Mouse (Mus musculus) forebrain, embryonic 14.5 days (tissue): ENCODE data around the gene Rps11. TPM values are rescaled to one million over a fixed set of nuclear protein-coding genes. Genes with fewer than 3 reads are reported as not detected.
"Not testable (repeated sequence)": the region's sequence is repeated elsewhere in the genome, so short reads cannot be mapped to it uniquely, and the experiment has no call there.

Experiments used
- ATAC-seq: fragments of 200-750 bp; cut with Nextera tagmentation; 2 replicates; pipeline ENCODE4 v1.8.0; 2017; ENCODE audit warnings: mild to moderate bottlenecking, moderate library complexity
- DNase-seq: peaks from one replicate; pipeline ENCODE4 v3.0.0-alpha.2; 2015; ENCODE audit warnings: low spot score
- H3K27ac ChIP-seq: fragments of 300-500 bp; sonication (generic); 2 replicates; pipeline ENCODE4 v1.5.1; 2014; ENCODE audit warnings: low read depth, mild to moderate bottlenecking, control low read depth, low read length, moderate library complexity
- H3K27me3 ChIP-seq: fragments of 300-500 bp; sonication (generic); replicated peaks from 2 replicates; pipeline ENCODE4 v1.6.1; 2014; ENCODE audit warnings: low read length, control low read depth, mixed read lengths; ENCODE audit not compliant: control insufficient read depth, insufficient read depth
- H3K36me3 ChIP-seq: fragments of 300-500 bp; sonication (generic); 2 replicates; pipeline ENCODE4 v1.6.1; 2014; ENCODE audit warnings: low read length, control low read depth; ENCODE audit not compliant: control insufficient read depth, insufficient read depth
- H3K4me1 ChIP-seq: fragments of 300-500 bp; sonication (generic); 2 replicates; pipeline ENCODE4 v1.6.1; 2014; ENCODE audit warnings: antibody characterized with exemption, low read length, control low read depth; ENCODE audit not compliant: control insufficient read depth, insufficient read depth
- H3K4me2 ChIP-seq: fragments of 300-500 bp; sonication (generic); 2 replicates; pipeline ENCODE4 v1.6.1; 2014; ENCODE audit warnings: mild to moderate bottlenecking, control low read depth, low read length
- H3K4me3 ChIP-seq: fragments of 300-500 bp; sonication (generic); 2 replicates; pipeline ENCODE4 v1.5.1; 2014; ENCODE audit warnings: low read depth, low read length, control low read depth
- H3K9ac ChIP-seq: fragments of 300-500 bp; sonication (generic); 2 replicates; pipeline ENCODE4 v1.6.1; 2014; ENCODE audit warnings: mild to moderate bottlenecking, low read length, control low read depth, moderate library complexity
- H3K9me3 ChIP-seq: fragments of 300-500 bp; sonication (generic); replicated peaks from 2 replicates; pipeline ENCODE4 v1.6.1; 2016; ENCODE audit warnings: low read length, control low read depth, mixed read lengths; ENCODE audit not compliant: control insufficient read depth
- WGBS: fragments of 180-500 bp; shearing (Covaris S2); extraction: QIAGEN DNeasy Blood & Tissue Kit; methylation state at CpG from one replicate; pipeline ENCODE4 v1.1.7; 2014; 5-methylcytosine and 5-hydroxymethylcytosine counted together
- polyA plus RNA-seq: library from polyadenylated mRNA; unstranded; fragments of >200 nt; fragmentation: Nextera tagmentation; extraction: Ambion mirVana; gene quantifications from 2 replicates; pipeline ENCODE4 v1.2.1, GENCODE M21; 2014

The Rps11 gene
- 981 and 1,280 TPM in 2 replicates for polyA plus RNA-seq

- H3K4me3 ChIP-seq = peak within 1 kb of the TSS; percentile 88
- peaks cover 14% of the 10 kb centered on the region; the same call in 1 of the 2 replicates for H3K4me1 ChIP-seq
- ATAC-seq = peak; percentile 84
- peak within 1 kb of the TSS; percentile 84 for H3K27ac ChIP-seq
- peak within 1 kb of the TSS; percentile 95 for H3K9ac ChIP-seq
- no peaks in the 10 kb centered on the region for H3K9me3 ChIP-seq
- peak; percentile 100 for DNase-seq
- H3K36me3 ChIP-seq = peaks cover 67% of the 10 kb centered on the region
- no peaks in the 10 kb centered on the region for H3K27me3 ChIP-seq
- WGBS = under 1% methylated on average over 59 of the region's 59 CpGs
- H3K4me2 ChIP-seq = peak within 1 kb of the TSS; percentile 84
Measured at GRCm38 (mm10) chr7:45124224-45125143, at the start of gene Rps11. Rps11 (minus strand) TSS chr7:45124439.

GRCm38 (mm10) chr7:45173772-45174171 lies 49.5 kb upstream of the Rps11 start:
- not testable (repeated sequence) for H3K9me3 ChIP-seq, H3K9ac ChIP-seq, H3K36me3 ChIP-seq, H3K27ac ChIP-seq, H3K4me3 ChIP-seq, ATAC-seq, DNase-seq, H3K4me1 ChIP-seq, H3K4me2 ChIP-seq
- H3K27me3 ChIP-seq = peaks cover 63% of the 10 kb centered on the region
- 67% methylated on average over 1 of the region's 1 CpGs for WGBS

- H3K36me3 ChIP-seq = no peaks in the 10 kb centered on the region
- no peak overlapping the region for H3K4me2 ChIP-seq
- peaks cover 62% of the 10 kb centered on the region for H3K27me3 ChIP-seq
- no peak for ATAC-seq
- H3K9ac ChIP-seq = no peak overlapping the region
- no peak for DNase-seq
- no peak overlapping the region for H3K4me3 ChIP-seq
- no peak overlapping the region for H3K27ac ChIP-seq
- H3K9me3 ChIP-seq = no peaks in the 10 kb centered on the region
- peaks cover 4% of the 10 kb centered on the region; the same call in 1 of the 2 replicates for H3K4me1 ChIP-seq
- 64% methylated on average over 7 of the region's 7 CpGs for WGBS
Measured at GRCm38 (mm10) chr7:45172974-45173373, 48.7 kb upstream of the Rps11 start.

- no peak overlapping the region for H3K4me3 ChIP-seq
- 87% methylated on average over 3 of the region's 3 CpGs for WGBS
- H3K4me2 ChIP-seq = no peak overlapping the region
- H3K9me3 ChIP-seq = no peaks in the 10 kb centered on the region
- peaks cover 4% of the 10 kb centered on the region; the same call in 1 of the 2 replicates for H3K4me1 ChIP-seq
- DNase-seq (no peak), ATAC-seq (no peak)
- no peak overlapping the region for H3K9ac ChIP-seq
- no peak overlapping the region for H3K27ac ChIP-seq
- peaks cover 53% of the 10 kb centered on the region for H3K27me3 ChIP-seq
- H3K36me3 ChIP-seq = no peaks in the 10 kb centered on the region
Measured at GRCm38 (mm10) chr7:45169495-45169894, 45.3 kb upstream of the Rps11 start.

- H3K9ac ChIP-seq = no peak overlapping the region
- peak overlapping the region; percentile 20 for H3K4me2 ChIP-seq
- no peak for DNase-seq
- no peak overlapping the region for H3K27ac ChIP-seq
- no peaks in the 10 kb centered on the region for H3K9me3 ChIP-seq
- H3K27me3 ChIP-seq = peaks cover 55% of the 10 kb centered on the region
- H3K4me1 ChIP-seq = peaks cover 6% of the 10 kb centered on the region; the same call in 1 of the 2 replicates
- 5% methylated on average over 24 of the region's 24 CpGs for WGBS
- H3K36me3 ChIP-seq = no peaks in the 10 kb centered on the region
- no peak for ATAC-seq
- peak overlapping the region; percentile 8; the same call in 1 of the 2 replicates for H3K4me3 ChIP-seq
Measured at GRCm38 (mm10) chr7:45168656-45169055, 44.4 kb upstream of the Rps11 start.

- DNase-seq = peak; percentile 46
- Histone ChIP-seq H3K9ac (peak overlapping the region; percentile 1; the same call in 1 of the 2 replicates), H3K4me1 (peaks cover 6% of the 10 kb centered on the region; the same call in 1 of the 2 replicates), H3K4me3 (no peak overlapping the region), H3K36me3 (no peaks in the 10 kb centered on the region), H3K4me2 (peak overlapping the region; percentile 20), H3K9me3 (no peaks in the 10 kb centered on the region), H3K27ac (peak overlapping the region; percentile 23), H3K27me3 (peaks cover 63% of the 10 kb centered on the region)
- peak; percentile 38; the same call in 1 of the 2 replicates for ATAC-seq
- 2% methylated on average over 19 of the region's 19 CpGs for WGBS
Measured at GRCm38 (mm10) chr7:45167761-45168445, 43.7 kb upstream of the Rps11 start.

GRCm38 (mm10) chr7:45166950-45167401 lies 42.7 kb upstream of the Rps11 start:
- ATAC-seq (peak; percentile 22; the same call in 1 of the 2 replicates), DNase-seq (peak; percentile 45)
- peaks cover 10% of the 10 kb centered on the region for H3K4me1 ChIP-seq
- H3K4me3 ChIP-seq = no peak overlapping the region
- no peak overlapping the region for H3K9ac ChIP-seq
- 19% methylated on average over 10 of the region's 10 CpGs for WGBS
- H3K4me2 ChIP-seq = peak overlapping the region; percentile 20; the same call in 1 of the 2 replicates
- peaks cover 68% of the 10 kb centered on the region for H3K27me3 ChIP-seq
- H3K9me3 ChIP-seq = no peaks in the 10 kb centered on the region
- peak overlapping the region; percentile 23; the same call in 1 of the 2 replicates for H3K27ac ChIP-seq
- no peaks in the 10 kb centered on the region for H3K36me3 ChIP-seq

GRCm38 (mm10) chr7:45165701-45166100 lies 41.5 kb upstream of the Rps11 start:
- DNase-seq = no peak
- Histone ChIP-seq H3K9ac (no peak overlapping the region), H3K4me3 (peak overlapping the region; percentile 45), H3K4me2 (peak overlapping the region; percentile 57), H3K27ac (no peak overlapping the region), H3K9me3 (no peaks in the 10 kb centered on the region), H3K27me3 (peaks cover 68% of the 10 kb centered on the region), H3K4me1 (peaks cover 10% of the 10 kb centered on the region), H3K36me3 (no peaks in the 10 kb centered on the region)
- 40% methylated on average over 11 of the region's 11 CpGs for WGBS
- no peak for ATAC-seq
